Mouse (Mus musculus) kidney, postnatal 10 days (tissue): ENCODE data around the gene Mapk14.
A peak's percentile ranks its signal among the peaks of the same experiment; 100 is the strongest.

Experiments
- DNase-seq: peaks from one replicate; pipeline ENCODE4 v3.0.0; 2021; ENCODE audit warnings: mixed read lengths

Mapk14 gene

GRCm38 (mm10) chr17:28690776-28691686 is at the start of gene Mapk14:
Gene Mapk14, plus strand, starts transcription at chr17:28691329.
- peak; percentile 100 for DNase-seq

- DNase-seq: no peak
Observed at GRCm38 (mm10) chr17:28643697-28644096, 47.4 kb upstream of the Mapk14 start.

- no peak for DNase-seq
Observed at GRCm38 (mm10) chr17:28644112-28644511, 47.0 kb upstream of the Mapk14 start.

- no peak for DNase-seq
Observed at GRCm38 (mm10) chr17:28646221-28646620, 44.9 kb upstream of the Mapk14 start.

GRCm38 (mm10) chr17:28648607-28649370 is 42.3 kb upstream of the Mapk14 start:
- DNase-seq: peak; percentile 59

- DNase-seq: no peak
Observed at GRCm38 (mm10) chr17:28650268-28650667, 40.9 kb upstream of the Mapk14 start.

GRCm38 (mm10) chr17:28657936-28658335 is 33.2 kb upstream of the Mapk14 start:
- DNase-seq: no peak

- peak; percentile 22 for DNase-seq
Observed at GRCm38 (mm10) chr17:28659564-28659963, 31.6 kb upstream of the Mapk14 start.

GRCm38 (mm10) chr17:28682311-28683084 is 8.6 kb upstream of the Mapk14 start:
- peak; percentile 50 for DNase-seq

- DNase-seq: peak; percentile 42
Observed at GRCm38 (mm10) chr17:28683601-28684000, 7.5 kb upstream of the Mapk14 start.

GRCm38 (mm10) chr17:28684631-28685030 is 6.5 kb upstream of the Mapk14 start:
- no peak for DNase-seq

GRCm38 (mm10) chr17:28687354-28687753 is 3.8 kb upstream of the Mapk14 start:
- DNase-seq: no peak

GRCm38 (mm10) chr17:28689586-28690283 is 1.4 kb upstream of the Mapk14 start, which contains the start of gene Slc26a8:
Gene Slc26a8, minus strand, starts transcription at chr17:28690233.
- DNase-seq: peak; percentile 56

GRCm38 (mm10) chr17:28691687-28692340 is 685 bp downstream of the Mapk14 start:
- DNase-seq: peak; percentile 76

GRCm38 (mm10) chr17:28692341-28692710 is 1.2 kb downstream of the Mapk14 start:
- peak; percentile 64 for DNase-seq

GRCm38 (mm10) chr17:28693086-28693485 is 2.0 kb downstream of the Mapk14 start:
- DNase-seq: no peak

- no peak for DNase-seq
Observed at GRCm38 (mm10) chr17:28694078-28694477, 2.9 kb downstream of the Mapk14 start.

GRCm38 (mm10) chr17:28694832-28695231 is 3.7 kb downstream of the Mapk14 start:
- no peak for DNase-seq

GRCm38 (mm10) chr17:28696641-28697040 is 5.5 kb downstream of the Mapk14 start:
- DNase-seq: peak; percentile 31

- no peak for DNase-seq
Observed at GRCm38 (mm10) chr17:28697290-28698195, 6.4 kb downstream of the Mapk14 start.

GRCm38 (mm10) chr17:28698245-28698644 is 7.1 kb downstream of the Mapk14 start:
- DNase-seq: no peak
